In the genomic region with DNA sequence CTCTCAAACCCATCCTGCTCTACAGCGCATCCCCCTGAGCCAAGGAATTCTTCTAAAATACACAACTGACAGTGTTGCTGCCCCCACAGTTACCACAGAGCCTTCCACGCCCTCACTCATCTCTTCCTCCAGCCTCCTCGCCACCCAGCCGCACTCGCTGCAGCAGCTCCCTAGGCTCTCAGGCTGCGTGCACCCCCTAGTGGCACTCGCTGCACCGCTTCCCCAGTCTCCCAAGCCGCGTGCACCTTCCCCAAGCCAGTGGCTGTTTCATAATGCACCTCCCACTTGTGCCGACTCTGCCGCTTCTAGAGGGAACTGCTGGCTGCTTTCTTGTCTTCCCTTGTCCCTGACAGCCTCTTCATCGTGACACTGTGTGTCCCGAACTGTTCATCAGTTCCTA, we compare ENCODE assay signal across 7 mouse cellular contexts.
DNase-seq lines count a peak whose midpoint lies in the region; ATAC-seq lines count a peak whose summit lies in the region.

No protein-coding gene starts in this region.

- H3K4me2 ChIP-seq in hindbrain, embryonic 13.5 days = peak overlapping the region; percentile 91

- peaks cover 28% of the 10 kb centered on the region for H3K4me1 ChIP-seq in hindbrain, embryonic 13.5 days (replicated peaks)

- peak; percentile 43 for ATAC-seq in hindbrain, embryonic 13.5 days (ENCODE audit: low FRiP score)

- no peaks in the 10 kb centered on the region for H3K9me3 ChIP-seq in hindbrain, embryonic 13.5 days

- H3K27me3 ChIP-seq in hindbrain, embryonic 13.5 days = peaks cover 28% of the 10 kb centered on the region

- peak; percentile 83 for DNase-seq in ZHBTc4 (ENCODE audit: low read depth, low spot score)
- peak; percentile 61 to 76 for DNase-seq in cerebellum, postnatal 25 days
- DNase-seq in frontal cortex, postnatal 36 days (ENCODE audit: low spot score in 2 of 2) = peak; percentile 76 to 82
- DNase-seq in left cerebral cortex, adult 18-20 months (ENCODE audit: low spot score in 2 of 2) = peak; percentile 78 to 87
- DNase-seq in lung, postnatal 25 days (ENCODE audit: low spot score) = peak; percentile 61
- DNase-seq in retina, postnatal 1 day = peak; percentile 88

- peak overlapping the region; percentile 21; the same call in 1 of the 2 replicates for H3K9ac ChIP-seq in hindbrain, embryonic 13.5 days

- H3K36me3 ChIP-seq in hindbrain, embryonic 13.5 days = no peaks in the 10 kb centered on the region

- under 1% methylated on average over 14 of the region's 14 CpGs for WGBS in hindbrain, embryonic 13.5 days

- H3K27ac ChIP-seq in hindbrain, embryonic 13.5 days = peak overlapping the region; percentile 25; the same call in 1 of the 2 replicates

- peak overlapping the region; percentile 20 for H3K4me3 ChIP-seq in hindbrain, embryonic 13.5 days

Comparison
In these comparisons a context has a peak if more than half of its experiments do, and no peak if none do; other contexts are left out.
1. Peak in every context shown above with its lines: DNase-seq, ATAC-seq, H3K4me3 ChIP-seq and H3K27ac ChIP-seq.